Mouse (Mus musculus) liver, embryonic 14.5 days (tissue): ENCODE measurements around the gene Spg11. TPM values are rescaled to one million over a fixed set of nuclear protein-coding genes. Genes with fewer than 3 reads are reported as not detected.

Experiments
- ATAC-seq: fragments of 200-750 bp; cut with Nextera tagmentation; 2 replicates; pipeline ENCODE4 v1.8.0; 2017; ENCODE audit warnings: moderate number of reproducible peaks, mild to moderate bottlenecking, moderate library complexity; ENCODE audit not compliant: insufficient read depth
- DNase-seq, 3 experiments: peaks; one replicate each; pipeline ENCODE4 v3.0.0-alpha.2; 2012 to 2013; ENCODE audit warnings: low read depth in 3 of 3, low spot score in 3 of 3
- H3K27ac ChIP-seq: fragments of 300-500 bp; sonication (generic); 2 replicates; pipeline ENCODE4 v1.5.1; 2014; ENCODE audit warnings: moderate library complexity, mild to moderate bottlenecking, control low read depth, inconsistent platforms
- H3K27me3 ChIP-seq: fragments of 300-500 bp; sonication (generic); 2 replicates; pipeline ENCODE4 v1.6.1; 2014; ENCODE audit warnings: mild to moderate bottlenecking, low read length, moderate library complexity; ENCODE audit not compliant: control insufficient read depth, insufficient read depth
- H3K36me3 ChIP-seq: fragments of 300-500 bp; sonication (generic); replicated peaks from 2 replicates; pipeline ENCODE4 v1.6.1; 2014; ENCODE audit warnings: low read depth; ENCODE audit not compliant: control insufficient read depth, insufficient read depth
- H3K4me1 ChIP-seq, 2 experiments: fragments of 200-500 bp in 1 of 2; fragments of 300-500 bp in 1 of 2; sonication (generic) in 1 of 2; replicated peaks; 2 replicates each; pipeline ENCODE4 v1.6.1; 2012 to 2014; ENCODE audit warnings: antibody characterized with exemption in 1 of 2, inconsistent platforms in 1 of 2, low read length in 1 of 2; ENCODE audit not compliant: control insufficient read depth in 2 of 2, insufficient read depth in 2 of 2
- H3K4me2 ChIP-seq: fragments of 300-500 bp; sonication (generic); 2 replicates; pipeline ENCODE4 v1.6.1; 2014; ENCODE audit warnings: low read depth, mild to moderate bottlenecking, control low read depth, moderate library complexity
- H3K4me3 ChIP-seq, 2 experiments: fragments of 200-500 bp in 1 of 2; fragments of 300-500 bp in 1 of 2; sonication (generic) in 1 of 2; 2 replicates each; pipeline ENCODE4 v1.5.1; 2012 to 2014; ENCODE audit warnings: low read depth in 2 of 2, low read length in 2 of 2, mild to moderate bottlenecking in 2 of 2, control low read depth in 1 of 2, inconsistent platforms in 1 of 2, moderate library complexity in 1 of 2; ENCODE audit not compliant: insufficient read depth in 1 of 2
- H3K9ac ChIP-seq: fragments of 300-500 bp; sonication (generic); replicated peaks from 2 replicates; pipeline ENCODE4 v1.6.1; 2014; ENCODE audit warnings: mild to moderate bottlenecking, control low read depth, moderate library complexity
- H3K9me3 ChIP-seq: fragments of 300-500 bp; sonication (generic); 2 replicates; pipeline ENCODE4 v1.6.1; 2016; ENCODE audit warnings: low read length, mixed read lengths; ENCODE audit not compliant: control insufficient read depth
- CTCF ChIP-seq: IDR thresholded peaks from 2 replicates; pipeline ENCODE4 v1.5.1; 2016; ENCODE audit warnings: antibody characterized with exemption, low read depth, control low read depth
- EP300 ChIP-seq: IDR thresholded peaks from 2 replicates; pipeline ENCODE4 v1.6.1; 2016; ENCODE audit warnings: antibody characterized with exemption, low read depth
- WGBS: fragments of 180-500 bp; shearing (Covaris S2); extraction: QIAGEN DNeasy Blood & Tissue Kit; methylation state at CpG from one replicate; pipeline ENCODE4 v1.1.7; 2014; ENCODE audit not compliant: insufficient replicate concordance; 5-methylcytosine and 5-hydroxymethylcytosine counted together
- polyA plus RNA-seq, 2 experiments: library from polyadenylated mRNA; depleted of rRNA in 1 of 2; stranded (reverse) in 1 of 2; unstranded in 1 of 2; fragments of >200 nt; fragmentation: Nextera tagmentation in 1 of 2; extraction: Ambion mirVana in 1 of 2; gene quantifications; 2 replicates each; pipeline versions ENCODE4 v1.2.1 to v1.2.3; 2012 to 2014

Spg11 gene
- polyA plus RNA-seq, 2 experiments, result 2.5 to 3.4 TPM

DNA sequence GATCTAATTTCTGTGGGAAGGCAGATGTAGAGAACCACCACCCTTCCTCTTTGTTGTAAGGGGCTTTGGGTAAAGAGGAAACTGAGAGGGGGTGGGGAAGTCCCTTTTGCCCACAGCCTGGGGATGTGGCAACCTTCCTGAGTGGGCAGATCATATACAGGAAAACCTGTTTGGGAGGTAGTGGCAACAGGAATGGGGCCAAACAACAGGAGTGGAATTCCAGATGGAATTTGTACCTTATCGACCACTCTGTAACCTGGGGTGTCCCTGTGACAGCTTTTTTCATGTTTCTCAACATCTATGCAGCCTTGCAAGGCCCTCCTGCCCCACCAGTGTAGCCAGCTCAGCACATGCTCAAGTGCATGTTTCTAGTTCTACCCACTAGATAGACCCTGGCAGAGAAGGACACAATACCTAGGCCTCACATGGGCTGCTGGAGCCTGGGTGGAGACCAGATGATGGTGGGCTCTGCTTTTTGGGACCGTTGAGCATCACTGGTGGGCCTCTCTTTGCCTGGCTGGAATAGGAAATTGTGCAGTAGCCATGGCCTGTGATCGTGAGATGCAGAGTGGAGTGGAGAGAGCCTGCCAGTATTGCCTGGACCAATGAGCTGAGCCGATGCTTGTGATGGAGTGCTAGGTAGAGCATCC lies 38.0 kb upstream of the Spg11 start:
- H3K4me2 ChIP-seq, result no peak overlapping the region
- H3K4me3 ChIP-seq, result no peak overlapping the region
- WGBS, result 58% methylated on average over 4 of the region's 4 CpGs
- TF ChIP-seq EP300, result no peak
- TF ChIP-seq CTCF, result no peak
- peaks cover 0 to 23% of the 10 kb centered on the region in 2 experiments; a peak in 2 of 4 replicates for H3K4me1 ChIP-seq
- DNase-seq (no peak), ATAC-seq (peak; percentile 53)
- no peaks in the 10 kb centered on the region for H3K9me3 ChIP-seq
- no peaks in the 10 kb centered on the region for H3K27me3 ChIP-seq
- H3K9ac ChIP-seq, result no peak overlapping the region
- H3K36me3 ChIP-seq, result peaks cover 6% of the 10 kb centered on the region
- no peak overlapping the region for H3K27ac ChIP-seq

DNA sequence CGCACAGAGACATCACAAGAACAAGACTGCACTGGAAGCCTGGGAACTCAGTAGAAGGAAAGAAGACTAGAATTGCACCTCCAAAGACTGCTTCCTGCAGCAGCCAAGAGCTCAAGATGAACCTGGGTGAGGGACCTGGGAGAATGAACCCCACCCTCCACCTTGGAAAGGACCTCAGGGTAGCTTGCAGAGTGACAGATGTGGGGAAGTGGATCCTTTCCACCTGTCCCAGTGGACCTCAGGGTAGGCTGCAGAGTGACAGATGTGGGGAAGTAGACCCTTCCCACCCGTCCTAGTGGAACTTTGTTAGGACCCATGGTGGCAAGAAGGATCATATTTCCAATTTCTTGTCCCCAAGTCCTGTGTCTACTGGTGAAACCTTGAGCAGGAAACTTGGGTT lies 37.1 kb upstream of the Spg11 start:
- no peak overlapping the region for H3K9ac ChIP-seq
- H3K4me2 ChIP-seq, result no peak overlapping the region
- H3K27me3 ChIP-seq, result no peaks in the 10 kb centered on the region
- peaks cover 6% of the 10 kb centered on the region for H3K36me3 ChIP-seq
- TF ChIP-seq CTCF (no peak), EP300 (no peak)
- peaks cover 0 to 23% of the 10 kb centered on the region in 2 experiments; a peak in 2 of 4 replicates for H3K4me1 ChIP-seq
- H3K4me3 ChIP-seq, result no peak overlapping the region
- no peaks in the 10 kb centered on the region for H3K9me3 ChIP-seq
- ATAC-seq (no peak), DNase-seq (no peak)
- H3K27ac ChIP-seq, result no peak overlapping the region
- WGBS, result 51% methylated on average over 2 of the region's 2 CpGs

DNA sequence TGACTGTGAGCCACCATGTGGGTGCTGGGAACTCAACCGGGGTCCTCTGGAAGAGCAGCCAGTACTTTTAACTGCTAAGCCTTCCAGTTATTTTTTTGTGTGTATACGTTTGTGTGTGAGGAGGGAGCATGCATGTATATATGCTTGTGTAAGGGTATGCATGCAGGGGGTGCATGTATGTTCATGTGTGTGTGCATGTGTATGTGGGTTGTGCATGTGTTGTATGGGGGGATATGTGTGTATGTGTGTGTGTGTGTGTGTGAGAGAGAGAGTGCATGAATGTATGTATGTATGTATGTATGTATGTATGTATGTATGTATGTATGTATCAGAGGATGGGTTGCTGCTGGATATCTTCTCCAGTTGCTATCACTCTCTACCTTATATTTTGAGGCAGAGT lies 36.3 kb upstream of the Spg11 start:
- Histone ChIP-seq H3K9me3 (no peaks in the 10 kb centered on the region), H3K36me3 (peaks cover 6% of the 10 kb centered on the region), H3K4me1 (peaks cover 0 to 26% of the 10 kb centered on the region in 2 experiments; a peak in 2 of 4 replicates), H3K27me3 (no peaks in the 10 kb centered on the region), H3K27ac (no peak overlapping the region), H3K9ac (no peak overlapping the region), H3K4me3 (no peak overlapping the region), H3K4me2 (no peak overlapping the region)
- DNase-seq (no peak), ATAC-seq (no peak)
- TF ChIP-seq EP300, result no peak
- no peak for TF ChIP-seq CTCF
- WGBS, result 75% methylated on average over 2 of the region's 2 CpGs

DNA sequence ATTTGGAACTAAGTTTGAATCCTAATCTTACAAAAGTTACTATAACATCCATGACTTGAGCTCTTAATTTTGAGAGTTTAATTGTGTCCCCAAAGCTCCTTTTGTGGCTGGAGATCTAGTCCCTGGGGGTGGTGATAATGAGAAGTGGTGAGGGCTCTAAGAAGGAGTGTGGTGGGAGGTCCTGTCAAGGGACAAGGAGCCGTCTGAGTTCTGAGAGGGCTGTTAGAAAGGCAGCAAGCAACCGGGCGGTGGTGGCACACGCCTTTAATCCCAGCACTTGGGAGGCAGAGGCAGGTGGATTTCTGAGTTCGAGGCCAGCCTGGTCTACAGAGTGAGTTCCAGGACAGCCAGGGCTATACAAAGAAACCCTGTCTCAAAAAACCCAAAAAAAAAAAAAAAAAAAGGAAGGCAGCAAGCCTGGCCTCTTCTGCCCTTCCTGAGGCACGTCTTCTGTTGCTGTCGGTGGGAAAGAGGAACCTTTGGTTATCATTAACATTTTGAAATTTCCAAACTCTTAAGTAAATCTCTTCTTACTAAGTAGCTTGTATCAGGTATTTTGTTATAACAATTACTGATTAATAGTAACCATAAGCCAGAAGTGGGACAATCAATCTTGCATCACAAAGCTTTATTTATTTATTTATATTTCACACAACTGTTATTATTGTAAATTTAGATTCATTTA lies 35.6 kb upstream of the Spg11 start:
- DNase-seq (no peak), ATAC-seq (no peak)
- H3K4me2 ChIP-seq, result no peak overlapping the region
- no peaks in the 10 kb centered on the region for H3K27me3 ChIP-seq
- no peak overlapping the region for H3K4me3 ChIP-seq
- H3K9me3 ChIP-seq, result no peaks in the 10 kb centered on the region
- TF ChIP-seq EP300 (no peak), CTCF (no peak)
- no peak overlapping the region for H3K9ac ChIP-seq
- 33% methylated on average over 7 of the region's 7 CpGs for WGBS
- H3K4me1 ChIP-seq, result peaks cover 3 to 31% of the 10 kb centered on the region in 2 experiments; a peak in 3 of 4 replicates
- peaks cover 6% of the 10 kb centered on the region for H3K36me3 ChIP-seq
- no peak overlapping the region for H3K27ac ChIP-seq

DNA sequence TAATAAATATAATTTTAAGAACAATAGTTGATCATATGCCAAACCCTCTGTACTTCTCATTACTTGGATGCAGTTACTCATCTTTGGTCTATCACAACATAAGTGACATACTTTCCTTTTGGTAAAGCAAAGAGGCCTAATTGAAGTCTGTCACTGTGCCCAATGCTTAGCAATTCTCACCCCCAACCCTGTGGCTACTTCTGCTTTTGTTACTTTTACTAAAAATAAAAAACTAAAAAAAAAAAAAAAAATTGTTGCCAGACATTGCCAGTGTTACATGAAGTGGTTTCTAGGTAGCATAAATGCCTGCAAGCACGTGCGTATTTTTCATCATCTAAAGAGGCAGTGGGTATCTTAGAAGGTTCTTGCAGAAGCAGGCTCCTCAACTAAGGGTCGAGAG lies 34.7 kb upstream of the Spg11 start:
- no peak overlapping the region for H3K27ac ChIP-seq
- no peak overlapping the region for H3K4me2 ChIP-seq
- DNase-seq, result no peak

More for the DNA sequence above, 34.7 kb upstream of the Spg11 start:
- no peaks in the 10 kb centered on the region for H3K9me3 ChIP-seq
- TF ChIP-seq CTCF (no peak), EP300 (no peak)
- H3K36me3 ChIP-seq, result peaks cover 6% of the 10 kb centered on the region
- no peak overlapping the region for H3K4me3 ChIP-seq
- WGBS, result 64% methylated on average over 3 of the region's 3 CpGs
- ATAC-seq, result no peak
- H3K27me3 ChIP-seq, result no peaks in the 10 kb centered on the region
- no peak overlapping the region for H3K9ac ChIP-seq
- peaks cover 3 to 29% of the 10 kb centered on the region in 2 experiments for H3K4me1 ChIP-seq
